Mouse (Mus musculus) MN1 (cell line): ENCODE data around the gene Ptprcap.

Experiments used
- DNase-seq: peaks from one replicate; pipeline ENCODE4 v3.0.0-alpha.2; 2016; ENCODE audit warnings: low spot score

Ptprcap gene

GRCm38 (mm10) chr19:4147782-4148490, 5.5 kb upstream of the Ptprcap start:
- DNase-seq: no peak

DNA sequence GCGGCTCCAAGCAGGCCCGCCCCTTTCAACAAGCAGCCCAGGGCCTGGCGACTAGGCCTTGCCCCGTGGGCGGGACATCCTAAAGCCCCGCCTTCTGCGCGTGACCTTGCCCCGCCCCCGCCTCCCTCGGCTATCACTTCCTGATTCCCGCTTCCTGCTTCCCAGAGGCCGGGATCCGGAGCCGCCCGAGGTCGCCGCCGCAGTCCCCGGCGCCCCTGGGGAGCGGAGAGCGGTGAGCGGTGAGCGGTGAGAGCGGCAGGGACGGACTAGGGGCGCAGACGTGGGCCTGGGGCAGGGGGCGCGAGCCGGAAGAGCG, 5.0 kb upstream of the Ptprcap start, which contains the start of gene Coro1b:
Gene Coro1b, plus strand, starts transcription at position 129 of the 316 bp plus-strand sequence.
- peak; percentile 89 for DNase-seq

DNA sequence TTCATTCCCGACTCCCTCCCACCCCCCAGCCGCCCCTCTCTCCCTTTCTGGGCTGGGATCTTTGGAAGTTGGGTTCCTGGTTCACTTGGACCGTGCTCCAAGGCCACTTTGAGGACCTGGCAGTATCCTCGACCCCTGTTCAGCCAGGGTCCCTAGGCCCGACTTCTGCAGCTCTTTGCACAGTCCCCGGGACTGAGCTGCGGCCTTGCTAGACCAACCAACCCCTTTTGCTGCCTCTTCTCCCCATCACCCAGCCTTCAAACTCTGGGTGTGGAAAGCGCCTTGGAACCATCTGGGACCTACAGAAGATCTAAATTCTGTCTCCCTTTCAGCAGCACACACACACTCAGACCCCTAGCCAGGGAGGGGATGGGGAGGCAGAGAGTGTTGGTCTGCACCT, 4.6 kb upstream of the Ptprcap start:
- DNase-seq: no peak

GRCm38 (mm10) chr19:4149283-4149682, 4.1 kb upstream of the Ptprcap start:
- DNase-seq: no peak

DNA sequence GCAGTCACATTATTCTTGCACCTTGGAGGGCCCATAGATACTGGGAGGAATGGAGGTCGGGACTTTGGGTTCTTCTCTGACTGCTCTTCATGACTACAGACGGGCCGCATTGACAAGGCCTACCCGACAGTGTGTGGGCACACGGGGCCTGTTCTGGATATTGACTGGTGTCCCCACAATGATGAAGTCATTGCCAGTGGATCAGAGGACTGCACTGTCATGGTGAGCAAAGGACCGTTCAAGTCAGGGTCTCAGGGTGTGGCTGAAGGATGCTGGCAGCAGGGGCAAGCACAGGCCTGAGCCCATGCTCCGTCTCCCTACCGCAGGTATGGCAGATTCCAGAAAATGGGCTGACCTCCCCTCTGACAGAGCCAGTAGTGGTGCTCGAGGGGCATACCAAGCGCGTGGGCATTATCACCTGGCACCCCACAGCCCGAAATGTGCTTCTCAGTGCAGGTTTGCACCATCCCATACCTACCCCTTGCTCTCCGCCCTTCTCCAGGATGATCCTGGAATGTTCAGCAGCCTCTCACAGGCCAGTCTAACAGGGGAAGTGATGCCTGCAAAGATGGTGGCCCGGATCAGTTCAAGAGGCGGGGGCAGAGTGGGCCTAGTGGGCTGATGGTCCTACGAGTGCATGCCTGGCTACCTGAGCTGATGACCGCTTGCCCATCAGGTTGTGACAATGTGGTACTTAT, 3.5 kb upstream of the Ptprcap start:
- no peak for DNase-seq

GRCm38 (mm10) chr19:4150567-4151487, 2.6 kb upstream of the Ptprcap start:
- DNase-seq: no peak

GRCm38 (mm10) chr19:4151488-4151860, 1.9 kb upstream of the Ptprcap start:
- no peak for DNase-seq

DNA sequence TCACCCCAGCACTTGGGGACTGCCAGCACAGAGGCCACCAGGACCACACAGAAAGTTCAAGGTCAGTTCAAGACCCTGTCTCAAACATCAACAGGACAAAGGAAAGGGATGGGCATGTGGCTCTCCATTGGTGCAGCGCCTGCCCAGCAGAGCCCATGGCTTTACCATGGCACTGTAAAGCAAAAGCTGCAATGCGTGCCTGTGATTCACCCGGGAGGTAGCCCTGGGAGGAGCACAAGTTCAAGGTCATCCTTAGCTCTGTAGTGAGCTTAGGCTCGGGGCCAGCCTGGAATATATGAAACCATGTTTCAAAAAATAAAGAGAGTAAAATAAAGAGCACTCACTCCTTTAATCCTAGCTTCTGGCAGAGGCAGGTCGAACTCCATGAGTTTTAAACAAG, 1.5 kb upstream of the Ptprcap start:
- DNase-seq: no peak

GRCm38 (mm10) chr19:4152445-4153231, 766 bp upstream of the Ptprcap start:
- DNase-seq: no peak

DNA sequence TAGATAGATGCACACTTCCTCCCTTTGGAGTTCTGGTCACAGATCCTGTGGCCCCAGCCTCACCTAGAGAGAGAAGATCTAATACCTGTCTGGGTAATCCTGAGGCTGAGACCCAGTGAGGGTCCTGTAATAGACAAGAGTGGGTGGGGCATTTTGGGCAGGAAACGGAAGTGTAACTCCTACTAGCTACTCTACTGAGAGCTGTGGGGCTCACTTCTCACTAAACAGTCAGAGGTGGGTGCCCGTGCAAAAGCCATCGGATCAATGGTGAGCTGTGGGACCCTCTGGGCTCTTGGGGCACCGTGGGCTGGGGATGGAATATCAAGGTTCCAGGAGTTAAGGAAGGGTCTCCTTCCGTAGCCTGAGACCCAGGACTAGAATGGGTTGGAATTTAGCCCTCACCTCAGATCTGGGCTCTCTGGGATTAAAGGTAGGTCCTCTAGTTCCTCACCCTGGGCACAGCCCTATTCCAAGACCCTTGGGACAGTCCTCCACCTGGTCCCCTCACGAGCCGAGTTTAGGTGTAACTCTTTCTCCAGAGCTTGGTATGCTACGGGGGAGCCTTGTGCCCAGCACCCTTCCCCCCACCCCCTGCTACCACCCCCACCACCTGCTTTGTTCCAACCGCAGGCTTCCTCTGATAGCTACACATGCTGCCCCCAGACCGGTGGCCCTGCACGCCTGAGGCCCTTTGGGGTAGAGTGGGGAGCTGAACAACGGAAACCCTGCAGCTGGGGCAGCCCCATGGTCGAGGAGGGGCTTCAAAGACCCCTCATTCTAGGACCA, 1.2 kb downstream of the Ptprcap start:
- no peak for DNase-seq

DNA sequence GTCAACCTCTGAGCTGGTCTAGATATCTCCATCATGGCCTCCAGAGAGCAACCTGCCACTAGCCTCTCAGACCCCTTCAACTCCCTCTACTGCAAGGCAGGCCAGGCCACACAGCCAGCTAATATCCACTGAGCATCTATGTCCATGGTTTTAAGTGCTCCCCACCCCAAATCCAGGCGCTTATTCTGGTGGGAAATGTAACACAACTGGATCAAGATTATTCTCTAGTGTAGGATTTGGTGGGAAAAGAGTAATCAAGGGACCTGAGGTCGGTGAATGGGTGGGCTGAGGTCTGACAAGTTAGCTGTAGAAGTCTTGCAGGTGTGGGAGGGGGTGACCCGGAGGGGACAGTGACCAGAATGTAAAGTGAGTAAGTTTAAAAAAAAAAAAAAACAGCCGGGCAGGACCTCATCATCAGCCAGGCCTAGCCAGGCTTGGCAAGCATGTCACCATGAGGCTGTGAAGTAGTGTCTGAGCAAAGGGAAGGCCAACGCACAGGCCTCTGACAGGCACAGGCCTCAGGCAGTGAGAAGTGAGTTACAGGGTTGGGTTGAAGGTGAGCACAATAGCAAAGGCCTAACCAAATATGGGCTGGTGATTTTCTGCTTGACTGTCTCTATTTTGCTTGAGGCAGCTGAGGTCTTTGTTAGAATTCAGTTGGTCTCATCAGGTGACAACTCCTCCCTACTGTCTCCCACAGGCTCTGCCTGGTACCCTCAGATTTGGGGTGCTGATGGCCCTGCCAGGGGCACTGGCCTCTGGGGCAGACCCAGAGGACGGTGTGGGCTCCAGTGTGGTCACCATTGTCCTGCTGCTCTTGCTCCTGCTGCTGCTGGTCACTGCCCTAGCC, 2.0 kb downstream of the Ptprcap start:
- DNase-seq: no peak

DNA sequence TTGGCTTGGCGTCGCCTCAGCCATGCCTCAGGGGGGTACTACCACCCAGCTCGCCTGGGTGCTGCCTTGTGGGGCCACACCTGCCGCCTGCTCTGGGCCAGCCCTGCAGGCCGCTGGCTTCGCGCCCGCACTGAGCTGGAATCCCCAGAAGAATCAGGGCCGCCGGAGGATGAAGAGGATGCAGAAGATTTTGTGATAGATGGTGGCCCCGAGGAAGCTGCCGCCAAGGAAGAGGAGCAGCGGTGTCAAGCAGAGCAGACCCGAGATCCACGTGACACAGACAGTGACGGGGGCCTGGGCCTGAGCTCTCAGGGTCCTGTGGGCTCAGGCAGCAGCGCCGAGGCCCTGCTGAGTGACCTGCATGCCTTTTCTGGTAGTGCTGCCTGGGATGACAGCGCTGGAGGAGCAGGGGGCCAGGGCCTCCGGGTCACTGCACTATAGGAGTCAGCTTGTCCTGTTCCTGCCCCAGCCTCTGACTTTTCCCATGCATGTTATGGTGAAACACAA, 2.7 kb downstream of the Ptprcap start:
- no peak for DNase-seq

DNA sequence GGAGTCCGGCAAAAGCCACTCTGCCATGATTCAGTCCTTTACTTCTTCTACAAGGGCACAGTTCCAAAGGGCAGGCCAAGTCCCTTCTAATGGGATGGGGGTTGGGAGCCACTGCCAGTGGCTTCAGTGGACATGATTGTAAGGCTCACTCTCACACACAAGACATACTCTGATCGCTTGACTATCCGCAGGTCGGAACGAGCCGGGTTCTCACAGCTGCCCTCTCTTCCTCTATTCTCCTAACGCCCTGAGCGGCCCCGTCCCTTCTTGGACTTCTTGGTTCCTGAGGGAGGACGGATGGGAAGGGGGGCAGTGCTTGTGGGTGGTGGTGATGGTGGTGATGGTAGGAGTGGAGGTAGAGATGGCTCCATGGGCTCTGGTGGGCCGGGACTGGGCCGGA, 3.4 kb downstream of the Ptprcap start:
- DNase-seq: no peak

DNA sequence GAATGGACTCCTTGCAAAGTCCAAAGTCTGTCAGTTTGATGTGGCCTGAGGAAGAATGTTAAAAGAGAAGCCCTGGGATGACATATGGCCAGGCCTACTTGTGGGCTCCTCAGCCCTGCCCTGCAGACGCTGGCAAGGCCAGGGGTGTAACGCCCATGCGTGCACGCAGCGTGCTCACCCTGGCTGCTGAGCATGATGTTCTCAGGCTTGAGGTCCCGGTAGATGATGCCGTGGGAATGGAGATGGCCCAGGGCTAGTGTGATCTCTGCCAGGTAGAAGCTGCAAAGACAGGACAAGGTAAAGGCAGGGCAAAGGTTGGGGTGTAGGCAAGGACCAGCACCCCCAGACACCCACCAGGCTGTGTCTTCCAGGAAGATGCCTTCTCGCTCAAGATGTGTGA, 5.6 kb downstream of the Ptprcap start:
- DNase-seq: no peak

DNA sequence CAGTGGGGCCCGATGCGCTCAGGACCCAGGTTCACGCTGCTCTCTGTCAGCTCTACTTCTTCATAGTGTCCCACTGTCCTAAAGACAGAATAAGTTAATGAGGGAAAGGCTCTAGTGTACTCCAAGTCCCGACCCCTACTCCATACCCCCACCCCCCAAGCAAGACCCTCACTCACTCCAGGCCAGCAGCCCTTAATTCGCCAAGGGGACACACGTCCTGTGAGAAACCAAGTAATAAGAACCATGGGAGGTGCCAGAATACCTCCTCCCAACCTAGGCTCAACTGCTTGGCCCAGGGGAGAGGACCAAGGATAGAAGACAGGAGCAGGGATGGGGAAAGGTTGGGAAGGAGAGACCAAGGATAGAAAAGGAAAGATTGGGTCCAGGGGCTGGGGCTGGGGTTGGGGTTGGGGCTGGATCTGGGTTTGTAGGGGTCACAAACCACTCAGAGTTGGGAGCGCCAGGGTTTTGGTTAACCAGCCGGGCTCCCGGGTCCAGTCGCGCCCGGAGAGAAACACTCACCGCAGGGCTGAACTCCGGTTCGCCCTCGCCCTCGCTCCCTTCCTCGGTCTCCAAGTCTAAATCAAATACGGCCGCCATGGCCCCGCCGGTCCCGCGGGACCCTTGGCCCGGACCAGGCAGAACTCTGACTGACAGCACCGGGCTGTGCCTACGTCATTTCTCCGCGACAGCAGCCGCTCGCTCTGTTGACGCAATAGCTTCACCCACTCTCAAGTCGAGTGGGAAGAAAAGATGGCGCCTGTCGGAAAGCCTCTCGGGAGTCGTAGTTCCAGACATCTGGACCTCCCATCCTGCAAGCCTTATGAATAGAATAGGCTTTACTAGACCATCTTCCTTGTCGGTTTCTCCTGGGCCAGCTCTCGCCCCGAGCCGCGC, 9.5 kb downstream of the Ptprcap start, which contains the start of gene Rps6kb2:
Gene Rps6kb2, minus strand, starts transcription at position 709 of the 897 bp plus-strand sequence.
- DNase-seq: peak; percentile 93

DNA sequence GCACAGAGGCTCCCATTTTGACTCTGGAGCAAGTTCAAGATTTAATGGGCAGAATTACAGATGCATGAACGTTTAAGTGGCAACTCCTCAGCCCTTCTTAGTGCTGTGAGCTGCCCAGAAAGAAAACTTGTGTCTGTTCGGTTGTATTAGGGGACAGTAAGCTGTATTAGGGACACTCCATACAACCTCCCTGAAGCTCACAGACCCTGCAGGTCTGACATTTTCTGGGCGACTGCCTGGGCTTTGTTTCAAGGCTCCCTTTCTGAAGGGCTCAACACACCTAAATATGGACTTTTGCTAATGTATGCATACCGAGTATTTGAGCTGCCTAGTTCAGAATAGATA, 10.1 kb downstream of the Ptprcap start:
- DNase-seq: no peak

GRCm38 (mm10) chr19:4164100-4164499, 10.7 kb downstream of the Ptprcap start:
- no peak for DNase-seq

- no peak for DNase-seq
Measured at GRCm38 (mm10) chr19:4164721-4165120, 11.3 kb downstream of the Ptprcap start.
